Comparison of ENCODE assay signal across 8 mouse cellular contexts in genomic region chr12:79613061-79613788, GRCm38 (mm10).
DNase-seq lines count a peak whose midpoint lies in the region; ATAC-seq and TF ChIP-seq lines count a peak whose summit lies in the region.

No protein-coding gene starts in this region.

- no peak for TF ChIP-seq EP300 in lung, postnatal 0 days (IDR thresholded peaks at IDR 0.05)

- H3K9ac ChIP-seq in lung, postnatal 0 days (replicated peaks; ENCODE audit: low read depth) = no peak overlapping the region
- H3K9ac ChIP-seq in heart, embryonic 14.5 days (ENCODE audit: low read length) = 0 out of 2 replicates have a peak overlapping the region, but pooled peaks have one; percentile 11
- H3K9ac ChIP-seq in neural tube, embryonic 15.5 days (replicated peaks) = no peak overlapping the region

- H3K36me3 ChIP-seq in lung, postnatal 0 days (ENCODE audit: insufficient read depth, low read length) = no peaks in the 10 kb centered on the region
- no peaks in the 10 kb centered on the region for H3K36me3 ChIP-seq in heart, embryonic 14.5 days (ENCODE audit: control insufficient read depth, insufficient read depth, low read length)
- no peaks in the 10 kb centered on the region for H3K36me3 ChIP-seq in limb, embryonic 10.5 days
- no peaks in the 10 kb centered on the region for H3K36me3 ChIP-seq in neural tube, embryonic 15.5 days

- H3K4me1 ChIP-seq in lung, postnatal 0 days (ENCODE audit: insufficient read depth, low read depth, low read length) = peaks cover 23% of the 10 kb centered on the region; the same call in 1 of the 2 replicates
- H3K4me1 ChIP-seq in heart, embryonic 14.5 days (ENCODE audit: control insufficient read depth in 2 of 2, insufficient read depth in 2 of 2, low read length in 2 of 2) = peaks cover 21 to 43% of the 10 kb centered on the region in 2 experiments
- H3K4me1 ChIP-seq in limb, embryonic 10.5 days = peaks cover 47% of the 10 kb centered on the region
- H3K4me1 ChIP-seq in neural tube, embryonic 15.5 days = peaks cover 22% of the 10 kb centered on the region

- peak overlapping the region; percentile 55 for H3K27ac ChIP-seq in lung, postnatal 0 days (ENCODE audit: low read length)
- H3K27ac ChIP-seq in heart, embryonic 14.5 days (replicated peaks in 1 of 2; ENCODE audit: control insufficient read depth in 1 of 2, insufficient read depth in 1 of 2, low read depth in 2 of 2, low read length in 2 of 2) = peak overlapping the region; percentile 48 to 70; a peak in 3 of 4 replicates
- H3K27ac ChIP-seq in limb, embryonic 10.5 days = peak overlapping the region; percentile 81
- peak overlapping the region; percentile 67 for H3K27ac ChIP-seq in neural tube, embryonic 15.5 days (replicated peaks)

- no peak for DNase-seq in lung, postnatal 0 days (ENCODE audit: low spot score)
- DNase-seq in lung, postnatal 14 days = no peak
- peak; percentile 54 to 64 for DNase-seq in cerebellum, postnatal 36 days
- no peak for DNase-seq in limb, embryonic 10.5 days (ENCODE audit: low spot score)
- no peak for DNase-seq in frontal cortex, postnatal 36 days (ENCODE audit: low spot score in 2 of 2)
- no peak for DNase-seq in left cerebral cortex, adult 8-10 months (ENCODE audit: low spot score in 2 of 2)

- no peak overlapping the region for H3K4me3 ChIP-seq in lung, postnatal 0 days (ENCODE audit: low read depth, low read length)
- H3K4me3 ChIP-seq in heart, embryonic 14.5 days (ENCODE audit: control insufficient read depth in 1 of 2, insufficient read depth in 1 of 2, low read depth in 1 of 2, low read length in 2 of 2) = no peak overlapping the region
- H3K4me3 ChIP-seq in limb, embryonic 10.5 days = no peak overlapping the region
- H3K4me3 ChIP-seq in neural tube, embryonic 15.5 days (replicated peaks) = no peak overlapping the region

- no peak overlapping the region for H3K4me2 ChIP-seq in lung, postnatal 0 days (replicated peaks; ENCODE audit: low read depth, low read length)
- H3K4me2 ChIP-seq in heart, embryonic 14.5 days (ENCODE audit: low read length) = no peak overlapping the region
- H3K4me2 ChIP-seq in neural tube, embryonic 15.5 days = no peak overlapping the region

- H3K27me3 ChIP-seq in lung, postnatal 0 days (replicated peaks; ENCODE audit: insufficient read depth, low read length) = no peaks in the 10 kb centered on the region
- no peaks in the 10 kb centered on the region for H3K27me3 ChIP-seq in heart, embryonic 14.5 days (ENCODE audit: control insufficient read depth, insufficient read depth, low read length)
- no peaks in the 10 kb centered on the region for H3K27me3 ChIP-seq in limb, embryonic 10.5 days (ENCODE audit: low read depth, poor library complexity, severe bottlenecking)
- no peaks in the 10 kb centered on the region for H3K27me3 ChIP-seq in neural tube, embryonic 15.5 days (replicated peaks)

- H3K9me3 ChIP-seq in lung, postnatal 0 days (ENCODE audit: low read length) = no peaks in the 10 kb centered on the region
- no peaks in the 10 kb centered on the region for H3K9me3 ChIP-seq in heart, embryonic 14.5 days (ENCODE audit: control insufficient read depth, low read length)
- no peaks in the 10 kb centered on the region for H3K9me3 ChIP-seq in limb, embryonic 10.5 days (replicated peaks)
- no peaks in the 10 kb centered on the region for H3K9me3 ChIP-seq in neural tube, embryonic 15.5 days (replicated peaks)

- no peak for TF ChIP-seq CTCF in lung, postnatal 0 days (IDR thresholded peaks at IDR 0.05)

- WGBS in lung, postnatal 0 days = 72% methylated on average over 8 of the region's 8 CpGs
- 81% methylated on average over 8 of the region's 8 CpGs for WGBS in heart, embryonic 14.5 days
- 95% methylated on average over 8 of the region's 8 CpGs for WGBS in limb, embryonic 10.5 days
- 78% methylated on average over 8 of the region's 8 CpGs for WGBS in neural tube, embryonic 15.5 days

- no peak; the same call in 1 of the 2 replicates for ATAC-seq in lung, postnatal 0 days
- ATAC-seq in heart, embryonic 14.5 days (ENCODE audit: insufficient number of reproducible peaks, insufficient read depth, low FRiP score, low read depth) = no peak
- ATAC-seq in neural tube, embryonic 15.5 days (ENCODE audit: low FRiP score) = 0 out of 2 replicates have a peak, but pooled peaks have one; percentile 28

Comparison
In these comparisons a context has a peak if more than half of its experiments do, and no peak if none do; other contexts are left out.
1. DNase-seq: peak in cerebellum, postnatal 36 days (2 of 2); none in lung, postnatal 0 days (single experiment), lung, postnatal 14 days (single experiment), limb, embryonic 10.5 days (single experiment), frontal cortex, postnatal 36 days (0 of 2) and left cerebral cortex, adult 8-10 months (0 of 2).
2. Peak in every context shown above with its lines, with median percentiles within 50 percentile points of each other: H3K27ac ChIP-seq.